Mouse (Mus musculus): ENCODE data around the gene Qsox2. TPM values are rescaled to one million over a fixed set of nuclear protein-coding genes. Genes with fewer than 3 reads are reported as not detected.

Qsox2 gene
- polyA plus RNA-seq (2014; fragmentation: Nextera tagmentation; extraction: Ambion mirVana), result 18.2 and 18.4 TPM in 2 replicates

- Histone ChIP-seq H3K4me3 (ENCODE audit: low read depth, low read length) (peak within 1 kb of the TSS; percentile 95), H3K4me1 (ENCODE audit: control insufficient read depth, insufficient read depth, low read length) (peaks cover 14% of the 10 kb centered on the region; the same call in 1 of the 2 replicates), H3K9me3 (ENCODE audit: control insufficient read depth, low read length) (no peaks in the 10 kb centered on the region), H3K4me2 (peak within 1 kb of the TSS; percentile 86), H3K9ac (ENCODE audit: low read length) (peak within 1 kb of the TSS; percentile 94), H3K36me3 (ENCODE audit: control insufficient read depth, insufficient read depth, low read length) (no peaks in the 10 kb centered on the region), H3K27ac (ENCODE audit: low read depth, low read length) (no peak within 1 kb of the TSS; the same call in 1 of the 2 replicates), H3K27me3 (ENCODE audit: control insufficient read depth, insufficient read depth, low read length) (no peaks in the 10 kb centered on the region)
- DNase-seq (ENCODE audit: low spot score, missing footprints), result peak; percentile 99
- 1% methylated on average over 36 of the region's 36 CpGs for WGBS
- peak; percentile 92 for ATAC-seq (ENCODE audit: low FRiP score)
Measured at GRCm38 (mm10) chr2:26237290-26237782, at the start of gene Qsox2. TSS of gene Qsox2 (minus strand) at chr2:26237525.

GRCm38 (mm10) chr2:26286391-26286790 lies 49.1 kb upstream of the Qsox2 start:
- WGBS, result 75% methylated on average over 7 of the region's 7 CpGs
- Histone ChIP-seq H3K9me3 (ENCODE audit: control insufficient read depth, low read length) (no peaks in the 10 kb centered on the region), H3K36me3 (ENCODE audit: control insufficient read depth, insufficient read depth, low read length) (no peaks in the 10 kb centered on the region), H3K9ac (ENCODE audit: low read length) (no peak overlapping the region), H3K4me2 (no peak overlapping the region), H3K27me3 (ENCODE audit: control insufficient read depth, insufficient read depth, low read length) (no peaks in the 10 kb centered on the region), H3K4me3 (ENCODE audit: low read depth, low read length) (no peak overlapping the region), H3K4me1 (ENCODE audit: control insufficient read depth, insufficient read depth, low read length) (no peaks in the 10 kb centered on the region), H3K27ac (ENCODE audit: low read depth, low read length) (no peak overlapping the region)
- ATAC-seq (ENCODE audit: low FRiP score), result no peak
- DNase-seq (ENCODE audit: low spot score, missing footprints), result no peak

- no peak for ATAC-seq (ENCODE audit: low FRiP score)
- DNase-seq (ENCODE audit: low spot score, missing footprints), result peak; percentile 78
- WGBS, result 83% methylated on average over 7 of the region's 7 CpGs
- Histone ChIP-seq H3K9me3 (ENCODE audit: control insufficient read depth, low read length) (no peaks in the 10 kb centered on the region), H3K27ac (ENCODE audit: low read depth, low read length) (no peak overlapping the region), H3K9ac (ENCODE audit: low read length) (no peak overlapping the region), H3K36me3 (ENCODE audit: control insufficient read depth, insufficient read depth, low read length) (no peaks in the 10 kb centered on the region), H3K4me3 (ENCODE audit: low read depth, low read length) (no peak overlapping the region), H3K4me1 (ENCODE audit: control insufficient read depth, insufficient read depth, low read length) (no peaks in the 10 kb centered on the region), H3K4me2 (no peak overlapping the region), H3K27me3 (ENCODE audit: control insufficient read depth, insufficient read depth, low read length) (no peaks in the 10 kb centered on the region)
Measured at GRCm38 (mm10) chr2:26285804-26286203, 48.5 kb upstream of the Qsox2 start.

- Histone ChIP-seq H3K36me3 (ENCODE audit: control insufficient read depth, insufficient read depth, low read length) (no peaks in the 10 kb centered on the region), H3K4me1 (ENCODE audit: control insufficient read depth, insufficient read depth, low read length) (no peaks in the 10 kb centered on the region), H3K9ac (ENCODE audit: low read length) (no peak overlapping the region), H3K27ac (ENCODE audit: low read depth, low read length) (no peak overlapping the region), H3K4me3 (ENCODE audit: low read depth, low read length) (no peak overlapping the region), H3K9me3 (ENCODE audit: control insufficient read depth, low read length) (no peaks in the 10 kb centered on the region), H3K4me2 (no peak overlapping the region), H3K27me3 (ENCODE audit: control insufficient read depth, insufficient read depth, low read length) (no peaks in the 10 kb centered on the region)
- ATAC-seq (ENCODE audit: low FRiP score) (no peak), DNase-seq (ENCODE audit: low spot score, missing footprints) (no peak)
- WGBS, result 71% methylated on average over 11 of the region's 11 CpGs
Measured at GRCm38 (mm10) chr2:26280594-26280993, 43.3 kb upstream of the Qsox2 start.

- H3K9me3 ChIP-seq (ENCODE audit: control insufficient read depth, low read length), result no peaks in the 10 kb centered on the region
- no peak overlapping the region for H3K4me3 ChIP-seq (ENCODE audit: low read depth, low read length)
- no peak for DNase-seq (ENCODE audit: low spot score, missing footprints)
- H3K4me2 ChIP-seq, result no peak overlapping the region
- H3K36me3 ChIP-seq (ENCODE audit: control insufficient read depth, insufficient read depth, low read length), result no peaks in the 10 kb centered on the region
- no peak overlapping the region for H3K27ac ChIP-seq (ENCODE audit: low read depth, low read length)
- H3K4me1 ChIP-seq (ENCODE audit: control insufficient read depth, insufficient read depth, low read length), result no peaks in the 10 kb centered on the region
- 84% methylated on average over 3 of the region's 3 CpGs for WGBS
- H3K27me3 ChIP-seq (ENCODE audit: control insufficient read depth, insufficient read depth, low read length), result no peaks in the 10 kb centered on the region
- no peak overlapping the region for H3K9ac ChIP-seq (ENCODE audit: low read length)
- ATAC-seq (ENCODE audit: low FRiP score), result no peak
Measured at GRCm38 (mm10) chr2:26279712-26280111, 42.4 kb upstream of the Qsox2 start.

- DNase-seq (ENCODE audit: low spot score, missing footprints) (peak; percentile 90), ATAC-seq (ENCODE audit: low FRiP score) (peak; percentile 24)
- Histone ChIP-seq H3K4me1 (ENCODE audit: control insufficient read depth, insufficient read depth, low read length) (0 out of 2 replicates have a peak, but pooled peaks cover 3% of the 10 kb centered on the region), H3K9ac (ENCODE audit: low read length) (no peak overlapping the region), H3K4me3 (ENCODE audit: low read depth, low read length) (no peak overlapping the region), H3K9me3 (ENCODE audit: control insufficient read depth, low read length) (no peaks in the 10 kb centered on the region), H3K27me3 (ENCODE audit: control insufficient read depth, insufficient read depth, low read length) (no peaks in the 10 kb centered on the region), H3K4me2 (no peak overlapping the region), H3K27ac (ENCODE audit: low read depth, low read length) (no peak overlapping the region), H3K36me3 (ENCODE audit: control insufficient read depth, insufficient read depth, low read length) (no peaks in the 10 kb centered on the region)
- WGBS, result 23% methylated on average over 7 of the region's 7 CpGs
Measured at GRCm38 (mm10) chr2:26273611-26274010, 36.3 kb upstream of the Qsox2 start.

GRCm38 (mm10) chr2:26268216-26268615 lies 30.9 kb upstream of the Qsox2 start:
- H3K36me3 ChIP-seq (ENCODE audit: control insufficient read depth, insufficient read depth, low read length), result no peaks in the 10 kb centered on the region
- no peak for DNase-seq (ENCODE audit: low spot score, missing footprints)
- 50% methylated on average over 3 of the region's 3 CpGs for WGBS
- no peak overlapping the region for H3K4me3 ChIP-seq (ENCODE audit: low read depth, low read length)
- H3K9me3 ChIP-seq (ENCODE audit: control insufficient read depth, low read length), result no peaks in the 10 kb centered on the region
- no peak overlapping the region for H3K4me2 ChIP-seq
- H3K27me3 ChIP-seq (ENCODE audit: control insufficient read depth, insufficient read depth, low read length), result no peaks in the 10 kb centered on the region
- no peak overlapping the region for H3K9ac ChIP-seq (ENCODE audit: low read length)
- H3K27ac ChIP-seq (ENCODE audit: low read depth, low read length), result no peak overlapping the region
- no peak for ATAC-seq (ENCODE audit: low FRiP score)
- no peaks in the 10 kb centered on the region for H3K4me1 ChIP-seq (ENCODE audit: control insufficient read depth, insufficient read depth, low read length)

GRCm38 (mm10) chr2:26266066-26266742 lies 28.9 kb upstream of the Qsox2 start:
- Histone ChIP-seq H3K27me3 (ENCODE audit: control insufficient read depth, insufficient read depth, low read length) (no peaks in the 10 kb centered on the region), H3K4me3 (ENCODE audit: low read depth, low read length) (no peak overlapping the region), H3K9me3 (ENCODE audit: control insufficient read depth, low read length) (no peaks in the 10 kb centered on the region), H3K27ac (ENCODE audit: low read depth, low read length) (no peak overlapping the region), H3K36me3 (ENCODE audit: control insufficient read depth, insufficient read depth, low read length) (no peaks in the 10 kb centered on the region), H3K4me1 (ENCODE audit: control insufficient read depth, insufficient read depth, low read length) (no peaks in the 10 kb centered on the region), H3K9ac (ENCODE audit: low read length) (no peak overlapping the region), H3K4me2 (no peak overlapping the region)
- 81% methylated on average over 10 of the region's 10 CpGs for WGBS
- no peak for DNase-seq (ENCODE audit: low spot score, missing footprints)
- ATAC-seq (ENCODE audit: low FRiP score), result no peak

- no peaks in the 10 kb centered on the region for H3K27me3 ChIP-seq (ENCODE audit: control insufficient read depth, insufficient read depth, low read length)
- H3K4me1 ChIP-seq (ENCODE audit: control insufficient read depth, insufficient read depth, low read length), result no peaks in the 10 kb centered on the region
- no peak overlapping the region for H3K4me3 ChIP-seq (ENCODE audit: low read depth, low read length)
- WGBS, result 87% methylated on average over 2 of the region's 2 CpGs
- no peak for ATAC-seq (ENCODE audit: low FRiP score)
- no peaks in the 10 kb centered on the region for H3K36me3 ChIP-seq (ENCODE audit: control insufficient read depth, insufficient read depth, low read length)
- no peaks in the 10 kb centered on the region for H3K9me3 ChIP-seq (ENCODE audit: control insufficient read depth, low read length)
- H3K4me2 ChIP-seq, result no peak overlapping the region
- H3K27ac ChIP-seq (ENCODE audit: low read depth, low read length), result no peak overlapping the region
- no peak overlapping the region for H3K9ac ChIP-seq (ENCODE audit: low read length)
- no peak for DNase-seq (ENCODE audit: low spot score, missing footprints)
Measured at GRCm38 (mm10) chr2:26265095-26265494, 27.8 kb upstream of the Qsox2 start.

All from midbrain, embryonic 11.5 days (tissue).